Mouse (Mus musculus) olfactory bulb, adult 2 months (tissue): ENCODE data around the gene Pik3cg.

Experiments
- CTCF ChIP-seq: fragments of 200-500 bp; IDR thresholded peaks from 2 replicates; pipeline ENCODE4 v1.5.1; 2012; ENCODE audit warnings: low read depth, mild to moderate bottlenecking, low read length, moderate library complexity; ENCODE audit not compliant: insufficient read depth
- POLR2A ChIP-seq: fragments of 200-500 bp; IDR thresholded peaks from 2 replicates; pipeline ENCODE4 v1.6.1; 2012; ENCODE audit warnings: mild to moderate bottlenecking, low read depth, low read length, moderate library complexity; ENCODE audit not compliant: insufficient read depth

GRCm38 (mm10) chr12:32183584-32183983 lies 24.9 kb downstream of the Pik3cg start:
- TF ChIP-seq POLR2A (no peak), CTCF (no peak)
